Comparison of ENCODE assay signal across 15 mouse cellular contexts in genomic region chr6:135203737-135204136, GRCm38 (mm10). TPM values are rescaled to one million over a fixed set of nuclear protein-coding genes. Genes with fewer than 3 reads are reported as not detected.
DNase-seq lines count a peak whose midpoint lies in the region; TF ChIP-seq lines count a peak whose summit lies in the region.
"Had no signal": no experiment of that assay in that cellular context is flagged by ENCODE, and none has a peak within 500 bp of the region (broad histone marks: within the 10 kb centered on the region; RNA-seq: fewer than 3 reads in every experiment).

No protein-coding gene starts in this region.

- no peak for TF ChIP-seq CTCF in layer of hippocampus, adult 2 months (conservative IDR thresholded peaks at IDR 0.05)

- peak; percentile 37 for DNase-seq in cerebellum, adult 9-11 months
- DNase-seq in cerebellum, adult 18-20 months, result no peak
- DNase-seq in layer of hippocampus, adult 2 months (ENCODE audit: low spot score in 2 of 2), result peak; percentile 28 to 70
- no peak for DNase-seq in layer of hippocampus, postnatal 25 days (ENCODE audit: extremely low spot score in 1 of 2, low spot score in 1 of 2)
- peak; percentile 61 to 71 for DNase-seq in right cerebral cortex, postnatal 10 days (ENCODE audit: low spot score in 2 of 2)
- no peak for DNase-seq in right cerebral cortex, adult 2 months (ENCODE audit: low spot score in 2 of 2)
- DNase-seq in embryo, embryonic 10.5 days (ENCODE audit: low spot score), result no peak
- DNase-seq: adrenal gland, adult 8-10 months; B cell, adult 2 months; heart, postnatal 14 days; kidney, adult 18-20 months; kidney, postnatal 25 days; lung, postnatal 14 days had no signal

- H3K4me3 ChIP-seq in layer of hippocampus, adult 2 months, result no peak overlapping the region

- peak overlapping the region; percentile 88 for H3K27ac ChIP-seq in layer of hippocampus, adult 2 months

RNA-seq across cellular contexts. Expression of gene Hebp1, which starts 5.9 kb away (rescaled TPM):
- 10 to 100 TPM; 74.1 to 79.1 TPM for total RNA-seq in layer of hippocampus, adult 2 months (2021)
- 10 to 100 TPM; 68.8 to 86.0 TPM for total RNA-seq in layer of hippocampus, postnatal 25 days (2021)

RNA-seq across cellular contexts. Expression of gene Fam234b, which starts 6.0 kb away (rescaled TPM):
- 100 to 1,000 TPM; 161 to 166 TPM for total RNA-seq in layer of hippocampus, adult 2 months (2021)
- 100 to 1,000 TPM; 156 to 157 TPM for total RNA-seq in layer of hippocampus, postnatal 25 days (2021)

RNA-seq across cellular contexts. Expression of gene Gsg1, which starts 50.4 kb away (rescaled TPM):
- total RNA-seq in layer of hippocampus, adult 2 months (2021), result under 1 TPM in 1 of 2 experiments, not detected in 1; 0.47 TPM
- total RNA-seq in layer of hippocampus, postnatal 25 days (2021), result not detected
- total RNA-seq: adrenal gland, adult 8-10 months; gastrocnemius, adult 8-10 months; neutrophil, adult 5-6 weeks had no signal

Comparison
In these comparisons a context has a peak if more than half of its experiments do, and no peak if none do; other contexts are left out.
1. DNase-seq: peak in cerebellum, adult 9-11 months (single experiment), layer of hippocampus, adult 2 months (2 of 2) and right cerebral cortex, postnatal 10 days (2 of 2); none in cerebellum, adult 18-20 months (0 of 2), layer of hippocampus, postnatal 25 days (0 of 2), right cerebral cortex, adult 2 months (0 of 2) and embryo, embryonic 10.5 days (single experiment).